Comparison of ENCODE assay signal across 12 mouse cellular contexts in genomic region chr4:32909241-32909979, GRCm38 (mm10). TPM values are rescaled to one million over a fixed set of nuclear protein-coding genes. Genes with fewer than 3 reads are reported as not detected.
DNase-seq lines count a peak whose midpoint lies in the region; ATAC-seq and TF ChIP-seq lines count a peak whose summit lies in the region.
"Had no signal": no experiment of that assay in that cellular context is flagged by ENCODE, and none has a peak within 500 bp of the region (broad histone marks: within the 10 kb centered on the region; RNA-seq: fewer than 3 reads in every experiment).

No protein-coding gene starts in this region.

- no peaks in the 10 kb centered on the region for H3K9me3 ChIP-seq in heart, embryonic 15.5 days (replicated peaks)
- no peaks in the 10 kb centered on the region for H3K9me3 ChIP-seq in stomach, postnatal 0 days (ENCODE audit: control insufficient read depth, low read length)
- no peaks in the 10 kb centered on the region for H3K9me3 ChIP-seq in hindbrain, embryonic 12.5 days (replicated peaks)
- H3K9me3 ChIP-seq: embryonic facial prominence, embryonic 12.5 days had no signal

- H3K9ac ChIP-seq in heart, embryonic 15.5 days: no peak overlapping the region
- no peak overlapping the region for H3K9ac ChIP-seq in stomach, postnatal 0 days (ENCODE audit: low read length)
- no peak overlapping the region for H3K9ac ChIP-seq in hindbrain, embryonic 12.5 days
- H3K9ac ChIP-seq: embryonic facial prominence, embryonic 12.5 days had no signal

- WGBS in heart, embryonic 15.5 days: 62% methylated on average over 3 of the region's 3 CpGs
- WGBS in large intestine, adult 2 months: 37% methylated on average over 3 of the region's 3 CpGs
- WGBS in stomach, postnatal 0 days: 38% methylated on average over 3 of the region's 3 CpGs
- WGBS in hindbrain, embryonic 12.5 days: 88% methylated on average over 3 of the region's 3 CpGs

- ATAC-seq in heart, embryonic 15.5 days (replicated peaks; ENCODE audit: insufficient number of reproducible peaks, insufficient read depth, low FRiP score, low read depth): 0 out of 2 replicates have a peak, but pooled peaks have one; percentile 39
- peak; percentile 96 for ATAC-seq in stomach, postnatal 0 days (ENCODE audit: low FRiP score, low TSS enrichment)
- no peak for ATAC-seq in hindbrain, embryonic 12.5 days (ENCODE audit: low FRiP score)

- H3K36me3 ChIP-seq in heart, embryonic 15.5 days: no peaks in the 10 kb centered on the region
- H3K36me3 ChIP-seq in stomach, postnatal 0 days (ENCODE audit: control insufficient read depth, insufficient read depth, low read length): no peaks in the 10 kb centered on the region
- no peaks in the 10 kb centered on the region for H3K36me3 ChIP-seq in hindbrain, embryonic 12.5 days
- H3K36me3 ChIP-seq: embryonic facial prominence, embryonic 12.5 days had no signal

- no peak overlapping the region for H3K4me2 ChIP-seq in heart, embryonic 15.5 days
- no peak overlapping the region for H3K4me2 ChIP-seq in stomach, postnatal 0 days (replicated peaks; ENCODE audit: low read depth)
- H3K4me2 ChIP-seq in hindbrain, embryonic 12.5 days (replicated peaks): no peak overlapping the region
- H3K4me2 ChIP-seq: embryonic facial prominence, embryonic 12.5 days had no signal

- no peak for TF ChIP-seq CTCF in stomach, postnatal 0 days (IDR thresholded peaks at IDR 0.05; ENCODE audit: low read depth)

- H3K4me1 ChIP-seq in heart, embryonic 15.5 days (replicated peaks): peaks cover 24% of the 10 kb centered on the region
- no peaks in the 10 kb centered on the region for H3K4me1 ChIP-seq in stomach, postnatal 0 days (replicated peaks; ENCODE audit: control insufficient read depth, insufficient read depth)
- peaks cover 3% of the 10 kb centered on the region; the same call in 1 of the 2 replicates for H3K4me1 ChIP-seq in hindbrain, embryonic 12.5 days
- H3K4me1 ChIP-seq: embryonic facial prominence, embryonic 12.5 days had no signal

- H3K27me3 ChIP-seq in heart, embryonic 15.5 days: no peaks in the 10 kb centered on the region
- H3K27me3 ChIP-seq in stomach, postnatal 0 days (ENCODE audit: control insufficient read depth, insufficient read depth, low read length): no peaks in the 10 kb centered on the region
- H3K27me3 ChIP-seq in hindbrain, embryonic 12.5 days: no peaks in the 10 kb centered on the region
- H3K27me3 ChIP-seq: embryonic facial prominence, embryonic 12.5 days had no signal

- H3K27ac ChIP-seq in heart, embryonic 15.5 days: no peak overlapping the region
- H3K27ac ChIP-seq in stomach, postnatal 0 days (replicated peaks): no peak overlapping the region
- no peak overlapping the region for H3K27ac ChIP-seq in hindbrain, embryonic 12.5 days
- H3K27ac ChIP-seq: embryonic facial prominence, embryonic 12.5 days had no signal

- TF ChIP-seq EP300 in stomach, postnatal 0 days (optimal IDR thresholded peaks at IDR 0.05): no peak

- no peak for DNase-seq in heart, adult 9 months (ENCODE audit: low spot score in 2 of 2)
- peak; percentile 96 for DNase-seq in MEL-GATA-1-ER (ENCODE audit: extremely low read depth, low read depth)
- DNase-seq in large intestine, adult 2 months (ENCODE audit: low read depth, low spot score): peak; percentile 39
- DNase-seq in stomach, postnatal 0 days (ENCODE audit: low spot score): peak; percentile 72
- DNase-seq in left cerebral cortex, adult 9 months (ENCODE audit: low spot score in 2 of 2): no peak
- DNase-seq in urinary bladder, adult 2 months (ENCODE audit: low spot score): no peak
- DNase-seq: adrenal gland, postnatal 25 days; kidney, postnatal 4 days had no signal

- no peak overlapping the region for H3K4me3 ChIP-seq in heart, embryonic 15.5 days
- no peak overlapping the region for H3K4me3 ChIP-seq in stomach, postnatal 0 days (ENCODE audit: low read depth, low read length)
- H3K4me3 ChIP-seq in hindbrain, embryonic 12.5 days: no peak overlapping the region
- H3K4me3 ChIP-seq: embryonic facial prominence, embryonic 12.5 days; megakaryocyte, embryonic 14.5 days had no signal

RNA-seq across cellular contexts. Expression of gene Ankrd6, which starts 41.2 kb away (rescaled TPM):
- 4.1 and 6.3 TPM in 2 replicates for polyA plus RNA-seq in heart, embryonic 15.5 days (2015; fragmentation: Nextera tagmentation; extraction: Ambion mirVana)
- 0.58 and 0.79 TPM in 2 replicates for polyA plus RNA-seq in large intestine, adult 2 months (2012; rRNA removed)
- polyA plus RNA-seq in stomach, postnatal 0 days (2015; fragmentation: Nextera tagmentation; extraction: Ambion mirVana): 2.2 and 2.3 TPM in 2 replicates
- 25.7 and 27.5 TPM in 2 replicates for polyA plus RNA-seq in hindbrain, embryonic 12.5 days (2016; fragmentation: Nextera tagmentation; extraction: Ambion mirVana)
- polyA plus RNA-seq in urinary bladder, adult 2 months (2012; rRNA removed): 0.96 and 1.8 TPM in 2 replicates

Comparison
In these comparisons a context has a peak if more than half of its experiments do, and no peak if none do; other contexts are left out.
1. DNase-seq: peak in MEL-GATA-1-ER (single experiment), large intestine, adult 2 months (single experiment) and stomach, postnatal 0 days (single experiment); none in heart, adult 9 months (0 of 2), left cerebral cortex, adult 9 months (0 of 2) and urinary bladder, adult 2 months (single experiment).